Mouse (Mus musculus) frontal cortex, adult (tissue): Measurements from ENCODE around the gene Srp68.
"Not testable (repeated sequence)": the region's sequence is repeated elsewhere in the genome, so short reads cannot be mapped to it uniquely, and the experiment has no call there.

Experiments
- ATAC-seq: cut with Nextera tagmentation; 2 replicates; pipeline ENCODE4 v1.9.2; 2017; ENCODE audit warnings: mild to moderate bottlenecking, moderate library complexity, mixed read lengths; ENCODE audit not compliant: low TSS enrichment

Srp68 gene

DNA sequence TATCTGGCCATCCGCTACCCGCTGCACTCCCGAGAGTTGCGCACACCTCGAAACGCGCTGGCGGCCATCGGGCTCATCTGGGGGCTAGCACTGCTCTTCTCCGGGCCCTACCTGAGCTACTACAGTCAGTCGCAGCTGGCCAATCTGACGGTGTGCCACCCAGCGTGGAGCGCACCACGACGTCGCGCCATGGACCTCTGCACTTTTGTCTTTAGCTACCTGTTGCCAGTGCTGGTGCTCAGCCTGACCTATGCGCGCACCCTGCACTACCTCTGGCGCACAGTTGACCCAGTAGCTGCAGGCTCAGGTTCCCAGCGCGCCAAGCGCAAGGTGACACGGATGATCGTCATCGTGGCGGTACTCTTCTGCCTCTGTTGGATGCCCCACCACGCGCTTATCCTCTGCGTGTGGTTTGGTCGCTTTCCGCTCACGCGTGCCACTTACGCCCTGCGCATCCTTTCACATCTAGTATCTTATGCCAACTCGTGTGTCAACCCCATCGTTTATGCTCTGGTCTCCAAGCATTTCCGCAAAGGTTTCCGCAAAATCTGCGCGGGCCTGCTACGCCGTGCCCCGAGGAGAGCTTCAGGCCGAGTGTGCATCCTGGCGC, 9.0 kb upstream of the Srp68 start:
- no peak for ATAC-seq

DNA sequence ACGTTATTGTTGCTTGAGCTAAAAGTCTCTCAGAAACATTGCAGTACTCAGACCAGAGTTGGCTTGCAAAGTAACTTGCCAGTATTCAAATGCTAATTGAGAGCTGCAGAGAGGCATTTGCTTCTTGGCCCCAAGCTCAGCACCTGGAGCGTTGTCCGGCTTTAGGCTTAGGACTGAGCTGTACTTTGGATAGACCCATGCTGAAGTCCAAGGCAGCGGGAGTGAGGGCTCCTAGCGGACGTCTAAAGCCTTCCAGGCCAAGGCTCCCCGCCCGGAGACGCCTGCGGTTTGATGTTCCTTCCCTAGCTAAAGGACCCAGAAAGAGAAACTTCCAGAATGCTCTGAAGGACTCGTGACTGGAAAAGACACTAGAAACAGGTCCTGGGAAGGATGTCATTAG, 8.1 kb upstream of the Srp68 start:
- ATAC-seq, result no peak

DNA sequence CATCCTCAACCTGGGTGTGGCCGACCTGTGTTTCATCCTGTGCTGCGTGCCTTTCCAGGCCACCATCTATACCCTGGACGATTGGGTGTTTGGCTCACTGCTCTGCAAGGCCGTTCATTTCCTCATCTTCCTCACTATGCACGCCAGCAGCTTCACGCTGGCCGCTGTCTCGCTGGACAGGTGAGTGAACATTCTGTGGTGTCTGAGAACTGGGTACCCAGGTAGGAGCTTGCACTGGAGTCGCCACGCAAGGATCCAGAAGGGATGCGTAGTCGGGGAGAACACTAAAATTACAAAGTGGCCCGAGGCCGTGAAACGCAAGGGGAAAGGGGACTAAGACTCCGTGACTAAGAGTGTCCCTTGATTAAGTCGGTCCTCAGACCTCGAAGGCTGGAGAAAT, 7.7 kb upstream of the Srp68 start:
- ATAC-seq, result no peak

DNA sequence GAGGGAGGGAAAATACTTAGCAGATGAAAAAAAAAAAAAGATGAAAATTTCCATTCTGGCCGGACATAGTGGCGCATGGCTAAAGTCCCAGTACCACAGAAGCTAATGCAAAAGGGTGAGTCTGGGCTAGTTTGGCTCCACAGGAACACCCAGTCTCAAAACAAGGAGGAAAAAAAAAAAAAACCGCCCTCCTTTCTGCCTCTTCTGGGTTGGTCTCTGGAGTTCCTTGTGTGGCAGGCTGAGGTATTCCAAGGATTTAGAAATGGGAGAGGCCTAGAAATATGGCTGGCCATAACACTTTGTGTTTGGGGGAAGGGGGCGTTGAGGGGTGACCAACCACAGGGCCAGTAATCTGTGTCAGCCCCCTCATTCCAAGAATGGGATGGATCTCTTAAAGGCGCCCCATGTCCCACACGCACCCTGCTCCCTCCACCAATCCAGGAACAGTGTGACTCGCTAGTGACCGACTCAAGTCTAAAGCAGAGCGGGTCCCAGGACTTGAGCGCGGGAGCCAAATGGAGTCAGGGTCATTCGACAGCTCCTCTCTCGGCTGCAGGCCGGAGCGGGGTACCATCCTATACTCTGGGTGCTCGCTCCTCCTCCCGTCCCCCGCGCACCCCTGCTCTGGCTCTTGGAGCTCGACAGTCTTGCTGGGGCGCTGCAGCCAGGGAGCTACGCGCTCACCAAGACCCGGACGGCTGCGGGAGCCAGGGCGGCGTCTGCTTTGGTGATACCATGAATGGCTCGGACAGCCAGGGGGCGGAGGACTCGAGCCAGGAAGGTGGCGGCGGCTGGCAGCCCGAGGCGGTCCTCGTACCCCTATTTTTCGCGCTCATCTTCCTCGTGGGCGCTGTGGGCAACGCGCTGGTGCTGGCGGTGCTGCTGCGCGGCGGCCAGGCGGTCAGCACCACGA, 7.0 kb upstream of the Srp68 start, which contains the start of gene Galr2:
TSS of gene Galr2 (plus strand) at position 189 of the 913 bp plus-strand sequence.
- ATAC-seq, result no peak

DNA sequence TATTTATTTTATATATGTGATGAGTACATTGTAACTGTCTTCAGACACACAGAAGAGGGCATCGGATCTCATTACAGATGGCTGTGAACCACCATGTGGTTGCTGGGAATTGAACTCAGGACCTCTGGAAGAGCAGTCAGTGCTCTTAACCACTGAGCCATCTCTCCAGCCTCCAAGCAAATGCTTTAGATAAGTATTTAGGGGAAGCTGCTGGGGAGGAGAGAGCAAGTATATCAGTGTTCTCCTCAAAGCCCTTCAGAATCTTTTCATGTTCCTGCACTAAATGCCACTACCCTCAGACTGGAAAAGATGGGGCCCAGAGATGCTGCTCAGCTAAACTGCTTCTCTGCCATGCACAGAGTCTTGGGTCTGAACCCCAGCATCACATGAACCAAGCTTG, 3.2 kb upstream of the Srp68 start:
- ATAC-seq, result not testable (repeated sequence)

DNA sequence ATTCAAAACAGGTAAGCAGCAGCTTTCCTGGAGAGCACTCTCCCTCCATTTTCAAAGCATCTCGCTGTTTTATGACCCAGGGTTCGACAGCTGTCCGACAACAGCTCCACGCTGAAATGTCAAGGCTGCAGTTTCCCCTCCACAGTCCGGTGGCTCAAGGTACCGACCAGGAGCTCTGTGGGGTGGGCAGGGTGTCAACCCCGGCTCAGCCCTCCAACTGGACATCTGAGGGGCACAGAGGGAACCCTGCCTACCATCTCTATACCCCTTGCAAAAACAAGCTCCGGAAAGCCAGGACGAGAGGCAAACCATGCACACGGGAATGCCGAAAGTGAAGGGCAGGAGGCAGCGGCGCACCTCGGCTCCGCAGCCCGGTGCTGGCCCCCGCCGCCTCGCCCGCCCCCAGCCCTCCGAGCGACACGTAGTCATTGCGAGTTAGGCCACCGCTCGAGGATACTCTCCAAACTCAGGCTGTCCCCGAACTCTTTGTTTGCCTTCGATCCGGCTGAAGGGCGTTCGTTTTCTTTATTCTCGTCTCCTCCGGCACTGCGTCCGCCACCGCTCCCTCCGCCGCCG, 460 bp downstream of the Srp68 start:
- peak; percentile 58; the same call in 1 of the 2 replicates for ATAC-seq

DNA sequence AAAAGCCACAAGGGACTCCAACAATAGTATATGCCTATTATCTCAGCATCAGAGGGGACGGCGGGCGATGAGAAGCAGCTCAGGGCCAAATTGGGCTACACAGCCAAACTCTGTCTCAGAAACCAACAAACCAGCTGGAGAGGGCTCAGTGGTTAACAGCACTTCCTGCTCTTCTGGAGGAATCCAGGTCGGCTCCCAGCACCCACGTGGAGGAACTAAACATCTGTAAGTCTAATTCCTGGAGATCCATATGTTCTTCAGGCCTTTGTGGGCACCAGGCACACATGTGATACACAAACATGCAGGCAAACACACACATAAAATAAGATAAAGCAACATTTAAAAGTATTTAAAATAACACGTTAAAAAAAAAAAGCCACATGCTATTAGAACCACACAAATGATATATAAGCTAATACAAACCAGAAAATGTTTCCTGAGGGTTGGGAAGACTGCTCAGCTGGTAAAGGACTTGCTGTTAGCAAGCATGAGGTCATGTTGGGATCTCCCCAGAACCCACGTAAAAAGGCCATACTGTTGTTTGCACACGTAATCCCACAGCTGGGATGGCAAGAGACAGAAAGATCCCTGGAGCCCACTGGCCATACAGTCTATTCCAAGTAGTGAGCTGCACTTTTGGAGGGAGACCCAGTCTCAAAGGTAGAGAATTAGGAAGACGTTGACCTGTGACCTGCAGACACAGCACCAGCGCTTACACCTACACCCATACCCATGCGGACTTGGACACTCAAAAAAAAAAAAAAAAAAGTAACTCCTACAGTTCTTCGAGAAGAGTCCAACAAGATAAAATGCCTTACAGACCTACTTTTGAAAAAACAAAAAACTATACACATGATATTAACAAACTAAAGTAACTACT, 1.2 kb downstream of the Srp68 start:
- ATAC-seq, result no peak

DNA sequence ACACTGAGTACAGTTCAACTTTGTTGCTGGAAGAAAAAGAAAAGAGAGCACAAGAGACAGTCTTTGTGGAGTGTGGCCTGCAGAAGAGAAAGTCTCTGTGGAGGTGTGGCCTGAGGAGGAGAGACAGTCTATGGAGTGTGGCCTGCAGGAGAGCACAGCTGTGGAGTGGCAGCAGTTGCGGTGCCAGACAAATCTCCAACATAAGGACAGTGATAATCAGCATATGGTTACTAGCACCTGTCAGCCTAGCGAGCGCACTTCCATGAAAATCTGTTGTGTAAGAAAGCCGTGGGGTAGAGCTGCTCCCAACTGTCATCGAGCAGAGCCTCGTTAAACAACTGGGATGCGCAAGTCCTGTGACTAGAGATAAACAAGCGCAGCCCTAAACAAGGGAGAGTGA, 4.5 kb downstream of the Srp68 start:
- ATAC-seq, result no peak

DNA sequence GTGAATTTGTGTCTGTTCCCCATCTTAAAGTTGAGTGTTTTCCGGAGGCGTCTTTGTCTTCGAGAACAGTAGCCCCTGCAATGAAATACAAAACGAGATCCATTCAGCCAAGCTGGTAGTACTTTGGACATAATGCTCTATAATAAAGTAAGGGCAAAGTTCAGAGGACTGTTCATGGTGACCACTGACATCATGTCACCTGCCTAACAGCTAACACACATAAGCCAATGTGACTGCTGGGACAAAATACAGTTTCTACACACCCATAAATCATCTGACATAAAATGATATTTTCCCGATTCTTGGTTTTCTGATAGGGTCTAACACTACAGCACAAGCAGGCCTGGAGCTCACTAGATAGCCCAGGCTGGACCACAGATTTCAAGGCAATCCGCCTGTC, 5.7 kb downstream of the Srp68 start:
- ATAC-seq, result no peak

DNA sequence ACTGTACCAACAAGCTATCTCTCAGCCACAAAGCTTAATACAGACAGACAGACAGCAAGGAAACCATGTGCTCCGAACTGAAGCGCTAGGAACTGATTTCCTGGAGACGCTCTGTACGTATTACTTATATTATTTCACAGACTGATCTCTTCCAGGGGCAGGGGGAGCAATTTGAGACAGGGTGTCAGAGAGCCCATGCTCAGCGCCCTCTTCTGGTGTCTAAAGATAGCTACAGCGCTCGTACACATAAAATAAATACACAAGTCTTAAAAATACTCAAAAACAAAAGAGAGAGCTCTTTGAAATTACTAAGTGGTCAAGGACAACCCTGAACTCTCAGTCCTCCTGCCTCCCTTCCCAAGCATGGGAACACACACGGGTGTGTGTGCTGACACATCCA, 6.4 kb downstream of the Srp68 start:
- ATAC-seq, result no peak

DNA sequence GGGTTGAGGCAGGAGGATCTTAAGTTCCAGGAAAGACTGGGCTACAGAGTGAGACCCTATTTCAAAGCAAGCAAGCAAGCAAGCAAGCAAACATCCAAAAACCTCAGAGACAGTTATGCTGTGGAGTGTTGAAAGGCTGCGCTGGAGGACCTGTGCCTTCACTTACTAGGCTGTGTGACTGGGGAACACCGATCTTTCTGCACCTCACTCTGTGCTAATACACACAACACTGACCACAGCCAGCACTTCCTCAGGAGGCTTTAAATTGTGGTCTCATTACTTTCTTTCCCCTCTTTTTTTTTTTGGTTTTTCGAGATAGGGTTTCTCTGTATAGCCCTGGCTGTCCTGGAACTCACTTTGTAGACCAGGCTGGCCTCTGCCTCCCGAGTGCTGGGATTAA, 8.2 kb downstream of the Srp68 start:
- ATAC-seq, result no peak

DNA sequence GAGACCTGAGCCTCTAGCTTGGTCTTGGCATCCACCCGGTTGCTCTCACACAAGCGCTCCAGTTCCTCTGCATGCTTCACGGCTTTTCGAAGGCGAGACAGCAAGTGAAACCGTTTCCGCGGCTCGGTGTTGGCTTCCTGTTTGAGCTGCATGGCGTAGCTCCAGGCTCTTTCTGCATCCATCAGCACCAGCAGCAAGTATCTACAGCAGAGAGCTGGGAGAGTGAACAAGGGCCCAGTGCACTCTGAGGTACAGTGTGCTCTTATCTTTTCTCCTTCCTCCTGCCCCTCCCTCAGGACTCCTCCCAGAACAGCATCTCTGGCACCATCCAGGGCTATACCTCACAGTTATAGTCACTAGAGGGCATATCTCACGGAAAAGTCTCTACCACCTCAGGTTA, 8.7 kb downstream of the Srp68 start:
- peak; percentile 27; the same call in 1 of the 2 replicates for ATAC-seq

DNA sequence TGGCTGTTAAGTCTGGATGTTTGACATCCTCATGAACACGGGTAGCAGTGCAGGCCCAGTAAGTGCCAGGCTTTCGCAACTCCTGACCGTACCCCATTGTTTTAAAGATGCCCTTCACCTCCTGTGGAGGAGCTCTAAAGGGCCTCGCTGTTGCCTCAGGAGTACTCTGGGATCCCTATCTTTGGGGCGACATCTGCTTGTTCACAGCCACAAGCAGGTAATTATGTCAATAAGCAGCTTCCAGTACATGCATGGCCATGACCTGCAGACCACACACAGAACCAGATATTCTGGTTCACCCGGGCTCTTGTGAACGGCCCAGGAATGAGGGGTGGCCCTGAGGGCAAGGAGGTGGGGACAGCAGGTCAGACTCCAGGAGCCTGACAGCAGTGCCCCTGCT, 13.8 kb downstream of the Srp68 start:
- no peak for ATAC-seq

DNA sequence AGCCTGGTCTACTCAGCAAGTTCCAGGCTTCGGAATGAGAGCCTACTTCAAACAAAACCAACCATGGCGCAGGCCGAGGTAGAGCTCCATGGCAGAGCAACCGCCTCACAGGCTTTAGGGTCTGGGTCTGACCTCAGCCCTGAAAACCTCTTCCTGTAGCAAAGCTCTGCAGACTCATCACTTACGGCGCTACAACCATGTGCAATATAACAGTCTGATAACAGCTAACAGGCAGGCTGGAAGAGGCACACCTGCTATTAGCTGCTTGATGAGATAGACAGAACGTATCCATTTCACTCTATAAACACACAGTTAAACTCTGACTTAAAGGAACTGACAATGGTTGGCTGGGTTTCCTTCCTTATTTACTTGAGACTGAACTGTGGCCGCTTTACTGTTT, 14.6 kb downstream of the Srp68 start:
- no peak for ATAC-seq

DNA sequence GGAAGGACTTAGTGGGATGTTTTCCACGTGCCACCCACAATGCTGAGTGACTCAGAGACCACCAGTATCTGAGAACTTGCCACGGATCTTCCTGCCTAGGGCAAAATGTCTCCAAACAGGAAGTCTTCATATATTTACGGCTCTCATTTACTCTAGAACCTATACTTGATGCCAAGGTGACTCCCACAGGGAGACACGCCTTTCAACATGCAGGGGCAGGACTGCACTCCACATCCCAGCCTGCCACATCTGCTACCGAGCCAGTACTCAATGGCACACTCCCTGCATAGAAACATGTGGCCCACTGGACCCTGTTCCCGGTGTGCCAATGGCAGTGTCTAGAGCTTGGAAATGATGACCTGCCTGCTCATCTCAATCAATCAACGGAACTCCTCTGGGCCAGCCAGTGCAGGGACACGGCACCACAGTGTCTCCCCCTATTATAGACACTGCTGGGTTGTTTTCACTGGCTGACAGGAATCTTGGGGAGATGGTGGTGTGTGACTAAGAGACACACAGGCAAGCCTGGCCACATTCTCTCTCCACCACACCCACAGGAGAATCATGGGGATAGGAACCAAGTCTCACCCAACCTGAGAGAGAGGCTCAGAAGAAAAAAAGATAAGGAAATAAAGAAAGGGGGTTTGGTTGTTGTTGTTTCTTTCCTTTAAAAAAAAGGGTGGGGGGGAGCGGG, 17.9 kb downstream of the Srp68 start:
- ATAC-seq, result no peak

DNA sequence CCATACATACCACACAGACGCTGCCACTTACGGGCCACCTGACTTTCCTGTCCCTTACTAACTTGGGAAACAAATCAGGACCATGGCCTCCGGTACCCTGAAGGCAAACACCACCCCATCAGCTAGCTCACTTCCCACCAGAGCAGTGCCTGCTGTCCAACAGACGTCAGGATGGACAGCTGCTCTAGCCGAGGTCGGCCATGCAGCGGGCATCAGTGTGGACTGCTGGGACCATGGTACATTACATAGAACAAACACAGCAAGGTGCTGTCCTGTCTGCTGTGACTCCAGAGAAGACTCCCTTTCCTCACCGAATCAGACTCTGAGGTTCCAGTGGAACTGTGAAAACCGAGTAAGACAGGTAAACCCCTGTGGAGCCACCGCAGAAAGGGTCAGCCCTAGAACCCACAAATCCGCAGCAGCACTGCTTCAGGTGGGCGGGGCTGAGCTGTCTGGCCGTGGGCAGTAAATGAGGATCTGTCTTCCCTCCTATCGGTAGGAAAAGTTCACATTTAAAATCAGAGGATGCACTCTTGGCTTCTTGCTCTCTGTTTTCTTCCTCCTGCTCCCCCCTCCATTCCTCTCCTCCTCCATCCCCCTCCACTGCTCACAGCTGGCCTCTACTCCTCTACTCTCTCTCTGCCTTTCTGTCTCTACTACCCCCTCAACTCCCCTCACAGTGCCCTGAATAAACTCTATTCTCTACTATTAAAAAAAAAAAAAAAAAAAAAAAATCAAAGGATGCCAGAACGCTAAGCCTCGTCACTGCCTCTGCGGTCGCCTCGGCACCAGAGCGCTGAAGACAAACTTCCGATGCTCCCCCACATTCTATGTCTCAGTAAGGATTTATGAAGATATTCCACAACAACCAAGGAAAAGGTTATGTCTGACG, 18.7 kb downstream of the Srp68 start:
- no peak; the same call in 1 of the 2 replicates for ATAC-seq

DNA sequence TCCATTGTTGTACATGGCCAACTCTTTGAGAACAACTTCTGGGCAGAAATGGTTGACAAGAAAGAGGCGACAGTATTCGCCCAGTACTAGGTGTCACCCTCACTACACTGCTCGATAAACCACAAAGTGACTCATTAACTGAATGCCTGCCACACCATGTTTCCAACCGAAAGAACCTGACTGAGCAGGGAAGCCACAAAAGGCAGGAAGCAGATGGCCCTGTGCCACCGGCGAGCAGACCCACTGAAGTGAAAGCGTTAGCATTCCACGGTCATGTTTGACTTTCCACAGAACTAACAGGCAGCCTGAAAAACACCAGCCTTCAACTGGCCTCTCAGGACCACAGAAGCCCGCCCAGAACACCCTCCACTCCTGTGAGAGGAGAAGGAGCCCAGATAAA, 19.4 kb downstream of the Srp68 start:
- no peak for ATAC-seq

DNA sequence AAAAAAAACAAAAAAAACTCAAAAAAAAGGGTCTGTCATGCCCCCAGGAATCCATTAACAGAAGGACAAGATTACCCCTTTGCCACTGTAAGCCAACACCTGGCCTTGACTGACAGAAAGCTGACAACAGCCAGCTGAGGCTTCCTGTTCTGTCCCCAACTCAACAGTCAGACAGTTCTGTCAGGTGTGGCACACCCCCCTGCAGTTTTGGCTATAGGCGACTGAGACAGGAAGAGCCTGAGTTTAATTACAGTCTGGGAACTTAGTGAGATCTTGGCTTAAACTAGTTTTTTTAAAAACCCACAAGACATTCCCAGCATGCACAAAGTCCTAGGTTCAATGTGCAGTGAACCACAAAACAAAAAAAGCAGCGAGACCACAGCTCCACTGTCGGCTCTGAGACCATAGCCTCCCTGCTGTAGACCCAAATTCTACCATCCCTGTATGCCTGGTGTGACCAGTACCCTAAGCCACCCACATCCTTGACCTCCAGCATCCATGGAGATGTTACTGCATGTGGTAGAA, 20.9 kb downstream of the Srp68 start:
- no peak for ATAC-seq

DNA sequence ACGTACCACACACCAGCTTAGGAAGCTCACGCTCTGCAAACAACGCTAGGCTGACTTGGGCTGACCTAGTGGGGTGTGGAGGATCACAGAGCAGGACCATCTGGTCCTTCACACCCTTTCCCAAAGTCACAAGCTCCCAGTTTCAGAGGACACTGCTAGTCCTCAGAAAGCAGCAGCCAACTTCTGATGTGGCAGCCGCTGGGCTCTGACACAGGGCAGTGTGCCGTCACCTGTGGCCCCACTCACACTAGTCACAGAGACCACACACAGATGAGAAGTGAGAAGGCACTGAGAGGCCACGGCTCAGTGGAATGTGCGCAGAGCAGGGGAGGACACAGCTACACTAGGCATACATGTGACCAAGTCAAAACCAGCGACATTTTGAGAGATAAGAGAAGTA, 23.1 kb downstream of the Srp68 start:
- no peak for ATAC-seq
